Mouse (Mus musculus): ENCODE results near the gene Anxa2. TPM values are rescaled to one million over a fixed set of nuclear protein-coding genes. Genes with fewer than 3 reads are reported as not detected.

Gene Anxa2
- total RNA-seq, 2 experiments from 2014 or later: 340 to 537 TPM

GRCm38 (mm10) chr9:69457747-69458625 is 4.6 kb downstream of the Anxa2 start:
- peak; percentile 64 to 74 for DNase-seq (ENCODE audit: low spot score in 2 of 2)

GRCm38 (mm10) chr9:69458982-69459381 is 5.6 kb downstream of the Anxa2 start:
- DNase-seq (ENCODE audit: low spot score in 2 of 2): peak in 1 of 2 experiments; percentile 51

GRCm38 (mm10) chr9:69459876-69460275 is 6.5 kb downstream of the Anxa2 start:
- no peak for DNase-seq (ENCODE audit: low spot score in 2 of 2)

- DNase-seq (ENCODE audit: low spot score in 2 of 2): no peak
Observed at GRCm38 (mm10) chr9:69463046-69463445, 9.6 kb downstream of the Anxa2 start.

- DNase-seq (ENCODE audit: low spot score in 2 of 2): no peak
Observed at GRCm38 (mm10) chr9:69464109-69464756, 10.8 kb downstream of the Anxa2 start.

GRCm38 (mm10) chr9:69466098-69466497 is 12.7 kb downstream of the Anxa2 start:
- no peak for DNase-seq (ENCODE audit: low spot score in 2 of 2)

- DNase-seq (ENCODE audit: low spot score in 2 of 2): no peak
Observed at GRCm38 (mm10) chr9:69467310-69467939, 14.0 kb downstream of the Anxa2 start.

GRCm38 (mm10) chr9:69468991-69469390 is 15.6 kb downstream of the Anxa2 start:
- no peak for DNase-seq (ENCODE audit: low spot score in 2 of 2)

- no peak for DNase-seq (ENCODE audit: low spot score in 2 of 2)
Observed at GRCm38 (mm10) chr9:69470362-69470761, 16.9 kb downstream of the Anxa2 start.

- DNase-seq (ENCODE audit: low spot score in 2 of 2): no peak
Observed at GRCm38 (mm10) chr9:69470921-69471320, 17.5 kb downstream of the Anxa2 start.

- DNase-seq (ENCODE audit: low spot score in 2 of 2): peak; percentile 58 to 65
Observed at GRCm38 (mm10) chr9:69472724-69473123, 19.3 kb downstream of the Anxa2 start.

GRCm38 (mm10) chr9:69475873-69476272 is 22.5 kb downstream of the Anxa2 start:
- no peak for DNase-seq (ENCODE audit: low spot score in 2 of 2)

- no peak for DNase-seq (ENCODE audit: low spot score in 2 of 2)
Observed at GRCm38 (mm10) chr9:69477195-69477823, 23.9 kb downstream of the Anxa2 start.

GRCm38 (mm10) chr9:69477824-69478222 is 24.4 kb downstream of the Anxa2 start:
- no peak for DNase-seq (ENCODE audit: low spot score in 2 of 2)

- peak; percentile 83 for DNase-seq (ENCODE audit: low spot score in 2 of 2)
Observed at GRCm38 (mm10) chr9:69480344-69480743, 26.9 kb downstream of the Anxa2 start.

GRCm38 (mm10) chr9:69483811-69484210 is 30.4 kb downstream of the Anxa2 start:
- DNase-seq (ENCODE audit: low spot score in 2 of 2): no peak

GRCm38 (mm10) chr9:69486140-69486539 is 32.7 kb downstream of the Anxa2 start:
- no peak for DNase-seq (ENCODE audit: low spot score in 2 of 2)

- DNase-seq (ENCODE audit: low spot score in 2 of 2): no peak
Observed at GRCm38 (mm10) chr9:69488510-69488909, 35.1 kb downstream of the Anxa2 start.

GRCm38 (mm10) chr9:69488972-69489371 is 35.6 kb downstream of the Anxa2 start:
- DNase-seq (ENCODE audit: low spot score in 2 of 2): no peak

- no peak for DNase-seq (ENCODE audit: low spot score in 2 of 2)
Observed at GRCm38 (mm10) chr9:69492809-69493208, 39.4 kb downstream of the Anxa2 start.

GRCm38 (mm10) chr9:69502504-69502903 is 49.1 kb downstream of the Anxa2 start:
- DNase-seq (ENCODE audit: low spot score in 2 of 2): peak; percentile 67 to 73
